Mouse (Mus musculus): ENCODE results near the gene Gapdh. TPM values are rescaled to one million over a fixed set of nuclear protein-coding genes. Genes with fewer than 3 reads are reported as not detected.
A peak's percentile ranks its signal among the peaks of the same experiment; 100 is the strongest.

Gene Gapdh
- polyA plus RNA-seq, 1 experiment from 2014 or later: 2,731 TPM

GRCm38 (mm10) chr6:125145001-125145400 is 21.3 kb downstream of the Gapdh start, which contains the start of gene Iffo1:
Gene Iffo1 (plus strand): TSS chr6:125145241.
- under 1% methylated on average over 16 of the region's 16 CpGs for WGBS
- peaks cover 76% of the 10 kb centered on the region for H3K36me3 ChIP-seq (replicated peaks)
- peak within 1 kb of the TSS; percentile 78 for H3K4me3 ChIP-seq
- H3K9me3 ChIP-seq: no peaks in the 10 kb centered on the region
- H3K27me3 ChIP-seq (replicated peaks; ENCODE audit: low read depth, poor library complexity, severe bottlenecking): no peaks in the 10 kb centered on the region
- peaks cover 61% of the 10 kb centered on the region for H3K4me1 ChIP-seq
- DNase-seq (ENCODE audit: low spot score): peak; percentile 94
- peak within 1 kb of the TSS; percentile 90 for H3K27ac ChIP-seq (replicated peaks)

- no peaks in the 10 kb centered on the region for H3K27me3 ChIP-seq (replicated peaks; ENCODE audit: low read depth, poor library complexity, severe bottlenecking)
- WGBS: 83% methylated on average over 9 of the region's 9 CpGs
- H3K4me3 ChIP-seq: peak overlapping the region; percentile 78
Measured at GRCm38 (mm10) chr6:125143904-125144303, 22.4 kb downstream of the Gapdh start.

GRCm38 (mm10) chr6:125143128-125143527 is 23.1 kb downstream of the Gapdh start:
- no peaks in the 10 kb centered on the region for H3K9me3 ChIP-seq
- no peak for DNase-seq (ENCODE audit: low spot score)
- peaks cover 45% of the 10 kb centered on the region for H3K4me1 ChIP-seq
- peaks cover 78% of the 10 kb centered on the region for H3K36me3 ChIP-seq (replicated peaks)
- no peak overlapping the region for H3K4me3 ChIP-seq
- no peak overlapping the region for H3K27ac ChIP-seq (replicated peaks)
- 78% methylated on average over 3 of the region's 3 CpGs for WGBS
- H3K27me3 ChIP-seq (replicated peaks; ENCODE audit: low read depth, poor library complexity, severe bottlenecking): no peaks in the 10 kb centered on the region

More at GRCm38 (mm10) chr6:125143904-125144303, 22.4 kb downstream of the Gapdh start:
- Histone ChIP-seq H3K27ac (replicated peaks) (peak overlapping the region; percentile 90; the same call in 1 of the 2 replicates), H3K4me1 (peaks cover 53% of the 10 kb centered on the region), H3K36me3 (replicated peaks) (peaks cover 78% of the 10 kb centered on the region), H3K9me3 (no peaks in the 10 kb centered on the region)
- DNase-seq (ENCODE audit: low spot score): no peak

- Histone ChIP-seq H3K4me1 (peaks cover 38% of the 10 kb centered on the region), H3K27ac (replicated peaks) (no peak overlapping the region), H3K4me3 (no peak overlapping the region), H3K9me3 (no peaks in the 10 kb centered on the region), H3K27me3 (replicated peaks; ENCODE audit: low read depth, poor library complexity, severe bottlenecking) (no peaks in the 10 kb centered on the region), H3K36me3 (replicated peaks) (peaks cover 80% of the 10 kb centered on the region)
- no peak for DNase-seq (ENCODE audit: low spot score)
- WGBS: 93% methylated on average over 8 of the region's 8 CpGs
Measured at GRCm38 (mm10) chr6:125142436-125142835, 23.8 kb downstream of the Gapdh start.

- no peak overlapping the region for H3K27ac ChIP-seq (replicated peaks)
- no peaks in the 10 kb centered on the region for H3K9me3 ChIP-seq
- H3K4me1 ChIP-seq: peaks cover 11% of the 10 kb centered on the region
- WGBS: 91% methylated on average over 7 of the region's 7 CpGs
- H3K36me3 ChIP-seq (replicated peaks): peaks cover 99% of the 10 kb centered on the region
- no peak overlapping the region for H3K4me3 ChIP-seq
- DNase-seq (ENCODE audit: low spot score): no peak
- H3K27me3 ChIP-seq (replicated peaks; ENCODE audit: low read depth, poor library complexity, severe bottlenecking): no peaks in the 10 kb centered on the region
Measured at GRCm38 (mm10) chr6:125139747-125140146, 26.5 kb downstream of the Gapdh start.

- DNase-seq (ENCODE audit: low spot score): peak; percentile 60
- Histone ChIP-seq H3K27ac (replicated peaks) (no peak overlapping the region), H3K27me3 (replicated peaks; ENCODE audit: low read depth, poor library complexity, severe bottlenecking) (no peaks in the 10 kb centered on the region), H3K36me3 (replicated peaks) (peaks cover 94% of the 10 kb centered on the region), H3K4me3 (0 out of 2 replicates have a peak overlapping the region, but pooled peaks have one; percentile 11), H3K9me3 (no peaks in the 10 kb centered on the region), H3K4me1 (peaks cover 15% of the 10 kb centered on the region)
- 90% methylated on average over 19 of the region's 19 CpGs for whole genome bisulfite sequencing
Measured at GRCm38 (mm10) chr6:125137002-125137671, 29.1 kb downstream of the Gapdh start.

GRCm38 (mm10) chr6:125132470-125132869 is 33.8 kb downstream of the Gapdh start:
- H3K36me3 ChIP-seq (replicated peaks): peaks cover 81% of the 10 kb centered on the region
- no peaks in the 10 kb centered on the region for H3K9me3 ChIP-seq
- peak overlapping the region; percentile 80 for H3K4me3 ChIP-seq
- WGBS: 9% methylated on average over 11 of the region's 11 CpGs
- H3K4me1 ChIP-seq: peaks cover 19% of the 10 kb centered on the region
- H3K27ac ChIP-seq (replicated peaks): peak overlapping the region; percentile 90
- H3K27me3 ChIP-seq (replicated peaks; ENCODE audit: low read depth, poor library complexity, severe bottlenecking): no peaks in the 10 kb centered on the region
- DNase-seq (ENCODE audit: low spot score): no peak

GRCm38 (mm10) chr6:125131302-125132156 is 34.7 kb downstream of the Gapdh start, which contains the start of gene Nop2:
Gene Nop2 (plus strand): TSS chr6:125131909.
- Histone ChIP-seq H3K27ac (replicated peaks) (peak within 1 kb of the TSS; percentile 90), H3K36me3 (replicated peaks) (peaks cover 81% of the 10 kb centered on the region), H3K4me1 (peaks cover 19% of the 10 kb centered on the region), H3K9me3 (no peaks in the 10 kb centered on the region), H3K27me3 (replicated peaks; ENCODE audit: low read depth, poor library complexity, severe bottlenecking) (no peaks in the 10 kb centered on the region), H3K4me3 (peak within 1 kb of the TSS; percentile 80)
- DNase-seq (ENCODE audit: low spot score): peak; percentile 96
- WGBS: under 1% methylated on average over 66 of the region's 66 CpGs

GRCm38 (mm10) chr6:125129710-125130402 is 36.4 kb downstream of the Gapdh start:
- WGBS: 89% methylated on average over 20 of the region's 20 CpGs
- Histone ChIP-seq H3K27me3 (replicated peaks; ENCODE audit: low read depth, poor library complexity, severe bottlenecking) (no peaks in the 10 kb centered on the region), H3K9me3 (no peaks in the 10 kb centered on the region), H3K4me1 (peaks cover 19% of the 10 kb centered on the region), H3K36me3 (replicated peaks) (peaks cover 82% of the 10 kb centered on the region), H3K27ac (replicated peaks) (no peak overlapping the region), H3K4me3 (peak overlapping the region; percentile 16)
- DNase-seq (ENCODE audit: low spot score): no peak

GRCm38 (mm10) chr6:125128724-125129123 is 37.5 kb downstream of the Gapdh start:
- Histone ChIP-seq H3K4me3 (no peak overlapping the region), H3K36me3 (replicated peaks) (peaks cover 82% of the 10 kb centered on the region), H3K27ac (replicated peaks) (no peak overlapping the region), H3K4me1 (peaks cover 19% of the 10 kb centered on the region), H3K9me3 (no peaks in the 10 kb centered on the region), H3K27me3 (replicated peaks; ENCODE audit: low read depth, poor library complexity, severe bottlenecking) (no peaks in the 10 kb centered on the region)
- DNase-seq (ENCODE audit: low spot score): no peak
- WGBS: 91% methylated on average over 12 of the region's 12 CpGs

GRCm38 (mm10) chr6:125119387-125119786 is 46.9 kb downstream of the Gapdh start:
- no peaks in the 10 kb centered on the region for H3K4me1 ChIP-seq
- 94% methylated on average over 8 of the region's 8 CpGs for WGBS
- H3K36me3 ChIP-seq (replicated peaks): peaks cover 100% of the 10 kb centered on the region
- no peaks in the 10 kb centered on the region for H3K27me3 ChIP-seq (replicated peaks; ENCODE audit: low read depth, poor library complexity, severe bottlenecking)
- H3K9me3 ChIP-seq: no peaks in the 10 kb centered on the region
- DNase-seq (ENCODE audit: low spot score): no peak
- no peak overlapping the region for H3K4me3 ChIP-seq
- H3K27ac ChIP-seq (replicated peaks): no peak overlapping the region

GRCm38 (mm10) chr6:125112553-125112952 is 53.7 kb downstream of the Gapdh start:
- H3K4me3 ChIP-seq: no peak overlapping the region
- H3K27ac ChIP-seq (replicated peaks): no peak overlapping the region
- H3K9me3 ChIP-seq: no peaks in the 10 kb centered on the region
- no peaks in the 10 kb centered on the region for H3K4me1 ChIP-seq
- DNase-seq (ENCODE audit: low spot score): no peak
- no peaks in the 10 kb centered on the region for H3K27me3 ChIP-seq (replicated peaks; ENCODE audit: low read depth, poor library complexity, severe bottlenecking)
- peaks cover 100% of the 10 kb centered on the region for H3K36me3 ChIP-seq (replicated peaks)
- WGBS: 95% methylated on average over 11 of the region's 11 CpGs

Data from embryonic facial prominence, embryonic 10.5 days (tissue).